Mouse (Mus musculus) heart, postnatal 0 days (tissue): ENCODE measurements at regions not wholly inside any gene's neighbourhood (a gene's known extent, or its start where the extent isn't known, plus 50 kb on each side); places are given as distances from the start of the nearest gene placed in this dataset.

Source experiments
- CTCF ChIP-seq: IDR thresholded peaks from 2 replicates; pipeline ENCODE4 v1.5.1; 2016; ENCODE audit warnings: antibody characterized with exemption, control low read depth, low read depth
- EP300 ChIP-seq: IDR thresholded peaks from 2 replicates; pipeline ENCODE4 v1.6.1; 2016; ENCODE audit warnings: antibody characterized with exemption, low read depth

- no peak for TF ChIP-seq CTCF
- no peak for TF ChIP-seq EP300
Observed at GRCm38 (mm10) chr8:31454736-31455391, 1973.6 kb upstream of the 5930422O12Rik start.
